Mouse (Mus musculus): ENCODE measurements around the gene Smyd3.

DNA sequence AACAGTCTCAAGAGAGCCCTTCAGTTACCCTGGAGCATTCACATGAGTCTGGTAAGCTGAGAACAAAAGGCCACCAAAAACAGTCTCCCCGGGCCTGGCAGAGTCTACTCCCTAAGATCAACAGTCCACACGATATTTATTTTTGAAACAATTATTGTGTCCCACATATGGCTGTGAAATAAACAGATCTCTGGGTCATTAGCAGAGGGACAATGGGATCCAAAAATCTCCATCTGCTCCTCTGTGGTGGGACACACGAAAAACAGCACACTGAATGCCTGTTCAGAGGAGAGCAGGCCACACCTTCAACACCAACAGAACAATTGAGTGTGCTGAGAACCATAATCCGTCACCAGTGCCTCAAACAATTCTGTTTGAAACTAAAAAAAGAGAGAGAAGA lies 300.8 kb downstream of the Smyd3 start:
- TF ChIP-seq CTCF (IDR thresholded peaks at IDR 0.05; ENCODE audit: control insufficient read depth, insufficient read depth, insufficient read length) = no peak
- no peak for TF ChIP-seq CEBPB (IDR thresholded peaks at IDR 0.05; ENCODE audit: low read depth)
- no peak for TF ChIP-seq USF1 (IDR thresholded peaks at IDR 0.05; ENCODE audit: low read depth)
- TF ChIP-seq MAX (IDR thresholded peaks at IDR 0.05) = no peak
- TF ChIP-seq MYOD1 (IDR thresholded peaks at IDR 0.05; ENCODE audit: control insufficient read depth, insufficient read length, low read depth) = no peak
- TF ChIP-seq MYOG (IDR thresholded peaks at IDR 0.05; ENCODE audit: control insufficient read depth, extremely low read depth, insufficient read length) = no peak

Measured in C2C12 (cell line).